Mouse (Mus musculus) cerebellum, adult 2 months (tissue): ENCODE data around the gene Malsu1. TPM values are rescaled to one million over a fixed set of nuclear protein-coding genes. Genes with fewer than 3 reads are reported as not detected.

Source experiments
- DNase-seq, 2 experiments: peaks; one replicate each; pipeline ENCODE4 v3.0.0; 2021
- H3K27ac ChIP-seq: fragments of 200-500 bp; 2 replicates; pipeline ENCODE4 v1.5.1; 2012; ENCODE audit warnings: low read length, control low read depth, inconsistent platforms; ENCODE audit not compliant: insufficient read depth
- H3K27me3 ChIP-seq: fragments of 200-500 bp; 2 replicates; pipeline ENCODE4 v1.6.1; 2012; ENCODE audit warnings: inconsistent platforms, mild to moderate bottlenecking, low read length, moderate library complexity; ENCODE audit not compliant: control insufficient read depth, insufficient read depth
- H3K4me1 ChIP-seq: fragments of 200-500 bp; 2 replicates; pipeline ENCODE4 v1.6.1; 2011; ENCODE audit warnings: low read length; ENCODE audit not compliant: control insufficient read depth, insufficient read depth
- H3K4me3 ChIP-seq: fragments of 200-500 bp; replicated peaks from 2 replicates; pipeline ENCODE3; 2011; ENCODE audit warnings: mild to moderate bottlenecking, low read depth, low read length, control low read depth; ENCODE audit not compliant: insufficient read depth
- CTCF ChIP-seq: fragments of 200-500 bp; IDR thresholded peaks from 2 replicates; pipeline ENCODE4 v1.5.1; 2011; ENCODE audit warnings: low read depth, mild to moderate bottlenecking, control low read depth, low read length, moderate library complexity, borderline replicate concordance; ENCODE audit not compliant: insufficient read depth
- POLR2A ChIP-seq: fragments of 200-500 bp; IDR thresholded peaks from 2 replicates; pipeline ENCODE4 v1.6.1; 2011; ENCODE audit warnings: low read length, control low read depth, borderline replicate concordance; ENCODE audit not compliant: insufficient read depth
- WGBS: fragments of 180-500 bp; shearing (Covaris S2); methylation state at CpG from one replicate; pipeline ENCODE4 v1.1.7; 2018; 5-methylcytosine and 5-hydroxymethylcytosine counted together
- polyA plus RNA-seq: library from polyadenylated mRNA; depleted of rRNA; stranded (reverse); fragments of >200 nt; gene quantifications from 2 replicates; pipeline ENCODE4 v1.2.3, GENCODE M21; 2012

Gene Malsu1
- polyA plus RNA-seq, 1 experiment = 22.2 TPM

DNA sequence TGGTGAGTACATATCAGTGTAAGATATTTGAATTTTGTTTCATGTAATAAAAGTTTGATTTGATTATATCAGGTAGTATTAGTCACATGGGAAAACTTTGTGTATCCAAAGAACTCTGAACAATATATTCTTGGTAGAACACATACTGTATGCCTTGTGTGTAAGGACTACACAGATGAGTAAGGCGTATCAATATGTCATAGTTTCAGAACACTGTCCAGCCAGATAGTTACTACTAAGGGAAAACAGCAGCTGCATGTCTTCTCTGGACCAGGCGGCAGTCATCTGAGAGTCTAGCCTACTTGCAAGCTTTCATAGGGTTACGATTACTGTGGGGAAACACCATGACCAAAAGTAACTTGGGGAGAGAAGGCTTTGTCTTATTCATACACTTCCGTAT lies 9.4 kb downstream of the Malsu1 start:
- no peaks in the 10 kb centered on the region for H3K4me1 ChIP-seq
- no peak overlapping the region for H3K27ac ChIP-seq
- TF ChIP-seq CTCF (no peak), POLR2A (no peak)
- WGBS = 89% methylated on average over 4 of the region's 4 CpGs
- H3K4me3 ChIP-seq = no peak overlapping the region
- H3K27me3 ChIP-seq = no peaks in the 10 kb centered on the region
- DNase-seq = no peak

DNA sequence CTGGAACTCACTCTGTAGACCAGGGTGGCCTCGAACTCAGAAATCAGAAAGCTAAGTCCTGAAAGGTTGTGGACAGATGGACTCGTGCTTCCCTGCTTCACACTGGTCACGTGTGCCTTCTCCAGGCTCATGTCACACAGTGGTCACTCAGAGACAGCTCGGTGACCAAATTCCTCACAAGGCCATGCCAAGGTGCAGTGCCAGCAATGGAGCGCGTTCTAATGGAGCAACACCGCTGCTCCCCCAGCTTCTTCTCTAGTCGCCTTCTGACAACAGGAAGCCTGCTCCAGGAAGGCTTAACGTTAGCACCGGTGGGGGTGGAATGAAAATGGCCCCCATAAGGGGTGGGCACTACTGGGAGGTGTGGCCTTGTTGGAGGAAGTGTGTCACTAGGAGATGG lies 21.4 kb downstream of the Malsu1 start:
- TF ChIP-seq CTCF (no peak), POLR2A (no peak)
- no peaks in the 10 kb centered on the region for H3K27me3 ChIP-seq
- peaks cover 16% of the 10 kb centered on the region; the same call in 1 of the 2 replicates for H3K4me1 ChIP-seq
- WGBS = 54% methylated on average over 10 of the region's 10 CpGs
- no peak for DNase-seq
- no peak overlapping the region; the same call in 1 of the 2 replicates for H3K27ac ChIP-seq
- H3K4me3 ChIP-seq = no peak overlapping the region

DNA sequence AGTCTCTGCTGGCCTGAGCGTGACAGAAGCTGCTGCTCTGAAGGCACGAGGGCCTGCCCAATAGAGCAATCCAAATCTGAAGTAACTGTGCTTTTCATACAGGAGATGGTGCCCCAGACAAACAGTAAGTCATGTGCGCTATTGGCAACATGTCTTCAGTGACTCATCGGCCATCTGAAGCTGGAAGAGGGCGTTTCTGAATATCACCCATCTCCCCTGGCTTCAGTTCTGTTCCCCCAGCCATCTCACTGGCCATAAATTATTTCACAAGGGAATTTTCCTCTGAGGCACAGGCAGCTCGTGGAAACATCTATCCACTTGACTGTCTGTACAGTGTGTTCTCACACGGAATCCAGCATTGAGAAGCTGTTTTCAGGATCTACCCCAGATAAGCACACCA lies 22.8 kb downstream of the Malsu1 start:
- Histone ChIP-seq H3K4me1 (peaks cover 16% of the 10 kb centered on the region; the same call in 1 of the 2 replicates), H3K27me3 (no peaks in the 10 kb centered on the region), H3K4me3 (no peak overlapping the region), H3K27ac (no peak overlapping the region)
- WGBS = 22% methylated on average over 7 of the region's 7 CpGs
- DNase-seq = peak; percentile 43 to 65
- TF ChIP-seq CTCF (no peak), POLR2A (no peak)

DNA sequence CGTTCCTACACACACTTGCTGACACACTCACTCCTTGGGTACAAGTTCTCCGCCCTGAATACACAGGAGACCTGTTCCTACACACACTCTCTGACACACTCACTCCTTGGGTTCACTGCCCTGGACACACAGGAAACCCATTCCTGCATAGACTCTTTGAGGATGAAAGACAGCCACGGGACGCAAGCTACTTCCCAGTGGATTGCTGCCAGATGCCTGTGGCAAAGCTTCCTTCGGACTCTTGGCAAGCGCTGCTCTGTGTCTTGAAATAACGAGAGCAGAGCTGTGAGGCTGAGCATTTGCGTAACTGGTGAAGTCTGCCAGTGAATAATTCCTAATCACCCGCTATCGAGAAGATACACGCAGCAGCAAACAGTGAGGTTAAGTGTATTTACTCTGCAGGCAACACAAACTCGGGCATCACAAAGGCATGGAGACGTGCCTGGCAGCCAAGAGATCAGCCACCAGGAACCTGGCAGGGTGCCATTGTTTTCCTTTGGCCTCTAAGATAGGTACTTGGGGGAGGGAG lies 23.4 kb downstream of the Malsu1 start:
- no peak overlapping the region for H3K27ac ChIP-seq
- TF ChIP-seq CTCF (no peak), POLR2A (no peak)
- H3K4me1 ChIP-seq = peaks cover 16% of the 10 kb centered on the region; the same call in 1 of the 2 replicates
- peak; percentile 80 to 85 for DNase-seq
- WGBS = 5% methylated on average over 13 of the region's 13 CpGs
- H3K27me3 ChIP-seq = no peaks in the 10 kb centered on the region
- peak overlapping the region; percentile 32 for H3K4me3 ChIP-seq

DNA sequence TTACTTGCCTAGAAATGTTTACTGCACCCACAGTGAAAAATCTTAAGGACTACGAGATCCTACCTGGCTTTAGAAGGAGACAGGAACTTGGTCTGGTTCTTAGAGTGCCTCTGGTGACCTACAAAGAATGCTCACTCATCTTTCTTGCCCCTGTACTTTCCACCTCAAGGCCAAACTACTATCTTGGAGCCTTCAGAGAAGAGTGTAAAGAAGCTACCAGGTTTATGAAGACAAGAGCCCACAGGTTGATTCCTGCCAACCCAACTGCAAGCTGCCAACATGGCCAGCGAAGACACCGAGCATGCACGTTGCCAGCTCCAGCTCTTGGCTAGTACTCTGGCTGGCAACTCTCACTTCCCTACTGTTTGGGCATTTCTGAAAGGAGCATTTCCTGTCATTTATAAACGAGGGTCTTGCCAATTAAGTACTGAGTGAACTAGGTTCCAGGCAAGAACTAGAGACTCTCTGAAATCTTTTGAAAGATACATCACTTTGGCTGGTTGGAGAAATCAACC lies 24.1 kb downstream of the Malsu1 start:
- H3K4me1 ChIP-seq = peaks cover 16% of the 10 kb centered on the region; the same call in 1 of the 2 replicates
- TF ChIP-seq POLR2A (no peak), CTCF (no peak)
- H3K4me3 ChIP-seq = no peak overlapping the region
- WGBS = 8% methylated on average over 5 of the region's 5 CpGs
- DNase-seq = peak; percentile 51 to 68
- no peaks in the 10 kb centered on the region for H3K27me3 ChIP-seq
- H3K27ac ChIP-seq = no peak overlapping the region

DNA sequence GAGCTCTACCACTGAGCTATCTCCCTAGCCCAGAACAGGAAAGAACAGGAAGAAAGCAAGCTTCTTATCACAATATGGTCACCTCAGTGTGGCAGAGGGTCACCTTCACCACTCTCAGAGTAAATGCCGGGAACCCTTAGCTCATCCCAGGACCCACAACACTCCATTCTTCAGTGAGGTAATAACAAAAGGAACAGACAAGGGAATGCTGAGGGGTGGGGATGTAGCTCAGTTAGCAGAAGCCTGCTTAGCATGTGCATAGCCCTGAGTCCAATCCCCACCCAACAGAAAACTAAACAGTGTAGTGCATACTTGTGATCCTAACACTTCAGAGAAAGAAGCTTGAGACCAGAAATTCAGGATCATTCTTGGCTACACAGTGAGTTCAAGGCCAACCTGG lies 25.5 kb downstream of the Malsu1 start:
- TF ChIP-seq POLR2A (no peak), CTCF (no peak)
- DNase-seq = no peak
- Histone ChIP-seq H3K27me3 (no peaks in the 10 kb centered on the region), H3K4me1 (peaks cover 16% of the 10 kb centered on the region; the same call in 1 of the 2 replicates), H3K27ac (no peak overlapping the region), H3K4me3 (no peak overlapping the region)
- WGBS = 91% methylated on average over 1 of the region's 1 CpGs

DNA sequence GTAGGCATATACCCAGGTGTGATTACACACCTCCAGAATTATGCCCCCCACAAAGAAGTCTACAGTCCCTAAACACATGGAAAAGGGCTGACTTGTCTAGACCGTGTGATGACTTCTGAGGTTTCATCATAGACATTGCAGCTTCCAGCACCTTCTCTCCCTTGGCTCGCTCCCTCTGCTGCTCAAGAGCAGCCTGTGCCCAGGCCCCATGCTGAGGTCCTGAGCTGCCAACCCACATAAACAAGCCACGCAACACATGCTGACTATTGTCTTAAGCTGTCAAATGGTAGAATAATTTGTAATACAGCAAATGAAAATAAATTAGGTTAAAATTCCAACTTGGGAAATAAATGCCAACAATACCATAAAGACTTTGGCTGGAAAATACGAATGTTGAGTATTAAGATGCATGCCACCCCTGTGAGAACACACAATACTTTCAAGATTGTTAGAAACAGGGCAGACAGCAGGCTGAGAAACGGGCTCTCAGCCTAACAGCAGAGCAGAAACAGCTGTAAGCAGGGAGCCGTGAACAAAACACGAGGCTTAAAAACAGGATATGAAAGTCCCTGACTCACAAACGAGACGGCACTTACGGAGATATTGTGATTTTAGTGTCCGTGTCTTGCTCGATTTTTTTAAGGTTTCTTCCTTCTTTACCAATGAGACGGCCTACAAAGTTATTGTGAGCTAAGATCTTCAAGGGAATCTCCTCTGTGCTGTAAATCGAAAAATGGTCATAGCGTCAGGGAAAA lies 33.3 kb downstream of the Malsu1 start:
- Histone ChIP-seq H3K4me3 (no peak overlapping the region), H3K27ac (no peak overlapping the region), H3K4me1 (peaks cover 8% of the 10 kb centered on the region), H3K27me3 (no peaks in the 10 kb centered on the region)
- DNase-seq = peak; percentile 30 to 61
- WGBS = 54% methylated on average over 15 of the region's 15 CpGs
- no peak for TF ChIP-seq POLR2A
- no peak for TF ChIP-seq CTCF

DNA sequence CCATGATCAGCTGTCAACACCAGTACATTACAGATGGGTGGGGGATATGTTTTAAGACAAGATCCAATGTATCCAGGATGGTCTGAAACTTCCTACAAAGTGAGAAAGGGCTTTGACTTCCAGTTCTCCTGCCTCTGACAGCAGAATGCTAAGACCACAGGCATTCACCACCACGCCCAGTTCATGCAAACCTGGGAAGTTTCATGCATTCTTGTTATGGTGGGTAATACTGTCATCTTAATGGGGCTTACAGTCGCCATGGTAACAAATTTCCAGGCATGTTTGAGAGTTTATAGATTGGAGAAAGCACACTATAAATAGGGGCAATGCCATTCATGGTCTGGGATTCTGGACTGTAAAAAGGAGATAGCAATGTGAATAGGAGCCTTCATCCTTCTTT lies 35.6 kb downstream of the Malsu1 start:
- Histone ChIP-seq H3K4me1 (peaks cover 8% of the 10 kb centered on the region), H3K27me3 (no peaks in the 10 kb centered on the region), H3K4me3 (no peak overlapping the region), H3K27ac (no peak overlapping the region)
- TF ChIP-seq POLR2A (no peak), CTCF (no peak)
- DNase-seq = no peak
- 94% methylated on average over 2 of the region's 2 CpGs for WGBS
